ENCODE assay signal across 8 mouse cellular contexts in the genomic region with DNA sequence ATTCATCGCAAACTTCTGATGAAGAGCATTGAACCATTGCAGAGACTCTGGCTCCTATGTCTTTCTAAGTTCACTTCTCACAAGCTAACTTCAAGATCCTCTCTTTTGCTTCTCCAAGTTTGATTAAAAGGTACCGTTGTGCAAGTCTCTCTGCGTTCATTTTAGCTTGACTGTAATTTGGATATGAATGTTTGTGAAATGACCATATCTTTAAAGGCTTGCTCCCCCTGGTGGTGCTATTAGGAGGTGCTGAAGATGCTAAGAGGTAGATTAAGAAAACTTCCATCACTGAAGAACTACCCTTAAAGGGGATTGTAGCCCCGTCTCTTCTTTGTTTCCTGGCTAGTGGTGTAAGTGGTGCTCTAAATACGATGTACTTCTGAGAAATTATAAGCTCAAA.
DNase-seq lines count a peak whose midpoint lies in the region; ATAC-seq lines count a peak whose summit lies in the region.

No protein-coding gene starts in this region.

- no peaks in the 10 kb centered on the region for H3K4me1 ChIP-seq in heart, embryonic 11.5 days (ENCODE audit: control insufficient read depth, insufficient read depth, low read length)

- WGBS in heart, embryonic 11.5 days (ENCODE audit: insufficient replicate concordance) = 76% methylated on average over 5 of the region's 5 CpGs

- no peak overlapping the region for H3K4me2 ChIP-seq in heart, embryonic 11.5 days

- peak; percentile 26 for DNase-seq in heart, postnatal 4 days
- DNase-seq in testis, postnatal 10 days (ENCODE audit: low spot score) = peak; percentile 52
- no peak for DNase-seq in testis, postnatal 14 days (ENCODE audit: low spot score)
- DNase-seq in cerebellum, adult 9-11 months = peak; percentile 30
- peak; percentile 40 for DNase-seq in lung, postnatal 10 days

- no peaks in the 10 kb centered on the region for H3K9me3 ChIP-seq in heart, embryonic 11.5 days (replicated peaks; ENCODE audit: control insufficient read depth, low read length)

- no peak for ATAC-seq in heart, embryonic 11.5 days (replicated peaks; ENCODE audit: insufficient number of reproducible peaks, low FRiP score, low TSS enrichment)
- no peak for ATAC-seq in megakaryocyte-erythroid progenitor cell, adult 5-6 weeks (replicated peaks; ENCODE audit: low FRiP score, low TSS enrichment, poor library complexity, severe bottlenecking)
- no peak for ATAC-seq in monocyte, adult 5-6 weeks (replicated peaks; ENCODE audit: insufficient number of reproducible peaks, low FRiP score, low TSS enrichment, poor library complexity, severe bottlenecking)

- H3K9ac ChIP-seq in heart, embryonic 11.5 days (ENCODE audit: low read depth, low read length) = no peak overlapping the region

- no peaks in the 10 kb centered on the region for H3K27me3 ChIP-seq in heart, embryonic 11.5 days (ENCODE audit: control insufficient read depth, insufficient read depth, low read length)

- H3K27ac ChIP-seq in heart, embryonic 11.5 days (ENCODE audit: low read depth, low read length) = no peak overlapping the region

- no peak overlapping the region for H3K4me3 ChIP-seq in heart, embryonic 11.5 days (ENCODE audit: low read depth, low read length)

- H3K36me3 ChIP-seq in heart, embryonic 11.5 days (ENCODE audit: control insufficient read depth, insufficient read depth, low read length) = no peaks in the 10 kb centered on the region
